Mouse (Mus musculus): ENCODE data around the gene Gm10192. TPM values are rescaled to one million over a fixed set of nuclear protein-coding genes. Genes with fewer than 3 reads are reported as not detected.
"Not testable (repeated sequence)": the region's sequence is repeated elsewhere in the genome, so short reads cannot be mapped to it uniquely, and the experiment has no call there.

Gene Gm10192
- polyA plus RNA-seq (2012; ENCODE audit: insufficient read depth, insufficient read length, low replicate concordance, missing spikeins) = not detected in 2 replicates

DNA sequence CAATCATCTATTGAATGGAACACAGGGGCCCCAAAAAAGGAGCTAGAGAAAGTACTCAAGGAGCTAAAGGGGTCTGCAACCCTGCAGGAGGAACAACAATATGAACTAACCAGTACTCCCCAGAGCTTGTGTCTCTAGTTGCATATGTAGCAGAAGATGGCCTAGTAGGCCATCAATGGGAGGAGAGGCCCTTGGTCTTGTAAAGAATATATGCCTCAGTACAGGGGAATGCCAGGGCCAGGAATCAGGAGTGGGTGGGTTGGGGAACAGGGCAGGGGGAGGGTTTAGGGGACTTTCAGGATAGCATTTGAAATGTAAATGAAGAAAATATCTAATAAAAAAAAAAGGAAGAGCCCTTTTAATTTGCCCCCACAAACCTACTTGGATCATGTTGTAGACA, at the start of gene Gm10192:
Gene Gm10192 (minus strand): TSS at position 101 of the 400 bp plus-strand sequence.
- not testable (repeated sequence) for H3K4me3 ChIP-seq (ENCODE audit: insufficient read depth, low read depth, low read length); H3K27ac ChIP-seq (ENCODE audit: insufficient read depth, low read depth, low read length)

DNA sequence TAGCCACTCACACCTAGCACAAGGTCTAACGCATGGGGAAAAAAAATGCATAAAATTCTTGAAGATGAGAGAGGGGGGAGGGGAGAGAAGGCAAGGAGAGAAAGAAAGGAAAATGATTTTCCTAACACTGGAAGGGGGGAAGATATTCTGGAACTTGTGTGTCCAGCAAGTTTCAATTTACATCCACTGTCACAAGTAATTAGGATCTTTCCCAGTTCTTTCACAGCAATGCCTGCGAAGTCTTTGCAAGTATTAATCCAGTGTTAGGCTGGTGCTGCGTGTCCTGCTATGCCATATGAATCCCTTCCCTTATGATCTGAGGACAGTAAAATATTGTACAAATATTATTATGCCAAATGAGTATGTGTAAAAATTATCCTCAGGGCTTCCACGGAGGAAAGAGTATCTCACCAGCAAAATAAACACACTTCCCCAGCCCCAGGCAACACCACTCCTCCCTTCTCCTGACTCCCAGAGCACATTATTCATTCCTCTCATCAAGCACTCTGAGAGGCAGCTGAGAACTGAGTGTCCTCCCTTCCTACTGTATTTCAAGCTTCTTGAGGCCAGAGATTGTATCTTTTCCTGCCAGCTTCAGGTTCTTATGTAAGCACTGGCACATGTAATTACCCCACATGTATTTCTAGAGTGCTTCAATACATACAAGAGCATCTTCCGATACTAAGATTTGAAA, 47.6 kb upstream of the Gm10192 start:
- TF ChIP-seq POLR2A (IDR thresholded peaks at IDR 0.05; ENCODE audit: insufficient read depth, low read depth, low read length) (no peak), CTCF (IDR thresholded peaks at IDR 0.05; ENCODE audit: insufficient read depth, low read depth, low read length) (no peak)

More for the DNA sequence above, at the start of gene Gm10192:
- not testable (repeated sequence) for H3K4me1 ChIP-seq (ENCODE audit: control insufficient read depth, insufficient read depth, low read length)

GRCm38 (mm10) chr4:97219701-97220100, 36.7 kb upstream of the Gm10192 start:
- no peaks in the 10 kb centered on the region for H3K4me1 ChIP-seq (ENCODE audit: control insufficient read depth, insufficient read depth, low read length)
- TF ChIP-seq CTCF (IDR thresholded peaks at IDR 0.05; ENCODE audit: insufficient read depth, low read depth, low read length) (no peak), POLR2A (IDR thresholded peaks at IDR 0.05; ENCODE audit: insufficient read depth, low read depth, low read length) (no peak)
- 96% methylated on average over 2 of the region's 2 CpGs for WGBS
- no peak overlapping the region for H3K27ac ChIP-seq (ENCODE audit: insufficient read depth, low read depth, low read length)
- no peak overlapping the region for H3K4me3 ChIP-seq (ENCODE audit: insufficient read depth, low read depth, low read length)

More for the DNA sequence above, 47.6 kb upstream of the Gm10192 start:
- no peak overlapping the region for H3K4me3 ChIP-seq (ENCODE audit: insufficient read depth, low read depth, low read length)
- no peak overlapping the region for H3K27ac ChIP-seq (ENCODE audit: insufficient read depth, low read depth, low read length)
- H3K4me1 ChIP-seq (ENCODE audit: control insufficient read depth, insufficient read depth, low read length) = no peaks in the 10 kb centered on the region
- WGBS = 74% methylated on average over 5 of the region's 5 CpGs

- H3K4me3 ChIP-seq (ENCODE audit: insufficient read depth, low read depth, low read length) = no peak overlapping the region
- H3K27ac ChIP-seq (ENCODE audit: insufficient read depth, low read depth, low read length) = no peak overlapping the region
- H3K4me1 ChIP-seq (ENCODE audit: control insufficient read depth, insufficient read depth, low read length) = no peaks in the 10 kb centered on the region
- 88% methylated on average over 1 of the region's 1 CpGs for WGBS
- TF ChIP-seq CTCF (IDR thresholded peaks at IDR 0.05; ENCODE audit: insufficient read depth, low read depth, low read length) (no peak), POLR2A (IDR thresholded peaks at IDR 0.05; ENCODE audit: insufficient read depth, low read depth, low read length) (no peak)
These were observed 34.9 kb upstream of the Gm10192 start for GRCm38 (mm10) chr4:97217906-97218305.

DNA sequence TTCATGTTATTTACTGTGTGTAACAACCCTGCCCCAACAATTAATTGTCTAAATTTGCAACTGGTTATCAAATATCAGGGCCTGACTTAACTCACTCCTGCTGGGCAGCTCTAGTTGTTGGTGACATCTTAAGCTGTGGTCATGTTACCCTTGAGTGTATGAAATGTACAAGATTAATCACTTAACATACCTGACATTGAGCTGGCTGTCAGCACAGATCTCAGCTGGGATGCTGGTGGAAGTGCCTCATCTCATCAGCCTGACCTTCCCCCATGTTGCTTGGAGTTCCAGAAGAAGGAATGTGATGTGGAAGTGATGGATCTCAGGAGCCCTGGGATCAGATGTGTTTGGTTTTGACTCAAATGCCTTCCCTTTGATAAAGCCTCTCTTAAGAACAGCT, 29.5 kb upstream of the Gm10192 start:
- no peak overlapping the region for H3K4me3 ChIP-seq (ENCODE audit: insufficient read depth, low read depth, low read length)
- TF ChIP-seq POLR2A (IDR thresholded peaks at IDR 0.05; ENCODE audit: insufficient read depth, low read depth, low read length) = no peak
- TF ChIP-seq CTCF (IDR thresholded peaks at IDR 0.05; ENCODE audit: insufficient read depth, low read depth, low read length) = no peak
- H3K27ac ChIP-seq (ENCODE audit: insufficient read depth, low read depth, low read length) = no peak overlapping the region
- no peaks in the 10 kb centered on the region for H3K4me1 ChIP-seq (ENCODE audit: control insufficient read depth, insufficient read depth, low read length)

GRCm38 (mm10) chr4:97202986-97203385, 20.0 kb upstream of the Gm10192 start:
- not testable (repeated sequence) for H3K4me3 ChIP-seq (ENCODE audit: insufficient read depth, low read depth, low read length); H3K27ac ChIP-seq (ENCODE audit: insufficient read depth, low read depth, low read length); H3K4me1 ChIP-seq (ENCODE audit: control insufficient read depth, insufficient read depth, low read length)
- WGBS = 71% methylated on average over 2 of the region's 2 CpGs

GRCm38 (mm10) chr4:97193176-97193575, 10.2 kb upstream of the Gm10192 start:
- TF ChIP-seq CTCF (IDR thresholded peaks at IDR 0.05; ENCODE audit: insufficient read depth, low read depth, low read length) = no peak
- TF ChIP-seq POLR2A (IDR thresholded peaks at IDR 0.05; ENCODE audit: insufficient read depth, low read depth, low read length) = no peak
- 47% methylated on average over 4 of the region's 4 CpGs for WGBS
- no peak overlapping the region for H3K27ac ChIP-seq (ENCODE audit: insufficient read depth, low read depth, low read length)
- H3K4me3 ChIP-seq (ENCODE audit: insufficient read depth, low read depth, low read length) = no peak overlapping the region
- H3K4me1 ChIP-seq (ENCODE audit: control insufficient read depth, insufficient read depth, low read length) = no peaks in the 10 kb centered on the region

DNA sequence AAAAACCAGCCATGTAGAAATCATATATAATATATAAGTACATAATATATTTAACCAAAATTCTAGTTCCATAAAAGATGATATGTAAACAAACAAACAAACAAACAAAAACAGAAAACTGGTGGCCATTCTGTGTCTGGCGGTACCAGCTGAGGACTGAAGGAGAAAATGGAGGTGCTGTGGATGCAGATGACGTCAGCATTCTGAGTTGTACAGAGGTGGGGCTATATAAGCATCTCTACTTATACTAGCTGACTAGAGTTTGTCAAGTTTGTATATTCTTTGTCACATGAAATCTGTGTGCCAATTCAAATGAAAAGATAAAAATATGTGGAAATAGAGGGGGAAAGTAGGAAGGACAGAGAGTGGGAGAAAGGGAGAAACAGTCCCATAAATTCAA, 9.6 kb upstream of the Gm10192 start:
- Histone ChIP-seq H3K27ac (ENCODE audit: insufficient read depth, low read depth, low read length) (no peak overlapping the region), H3K4me1 (ENCODE audit: control insufficient read depth, insufficient read depth, low read length) (no peaks in the 10 kb centered on the region), H3K4me3 (ENCODE audit: insufficient read depth, low read depth, low read length) (no peak overlapping the region)
- TF ChIP-seq POLR2A (IDR thresholded peaks at IDR 0.05; ENCODE audit: insufficient read depth, low read depth, low read length) = no peak
- TF ChIP-seq CTCF (IDR thresholded peaks at IDR 0.05; ENCODE audit: insufficient read depth, low read depth, low read length) = no peak
- 75% methylated on average over 2 of the region's 2 CpGs for WGBS

DNA sequence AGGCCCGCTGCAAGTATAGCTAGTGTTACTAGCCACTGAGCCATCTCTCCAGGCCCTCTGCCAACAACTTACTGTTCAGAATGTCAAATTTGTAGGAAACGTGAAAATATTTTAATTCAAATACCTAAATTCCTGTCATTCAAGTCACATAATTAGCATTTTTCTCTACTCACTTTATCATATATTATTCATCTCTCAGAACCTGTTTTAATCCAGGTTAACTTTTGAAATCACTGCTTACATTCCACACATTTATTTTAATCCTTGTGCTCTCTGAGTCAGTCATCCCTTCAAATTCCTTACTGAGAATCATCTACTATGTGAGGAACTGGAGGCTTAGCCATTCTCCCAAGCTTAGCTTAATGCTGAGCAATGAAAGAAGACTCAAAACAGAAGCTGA, 2.6 kb downstream of the Gm10192 start:
- 83% methylated on average over 2 of the region's 2 CpGs for whole genome bisulfite sequencing
- Histone ChIP-seq H3K4me3 (ENCODE audit: insufficient read depth, low read depth, low read length) (no peak overlapping the region), H3K4me1 (ENCODE audit: control insufficient read depth, insufficient read depth, low read length) (no peaks in the 10 kb centered on the region), H3K27ac (ENCODE audit: insufficient read depth, low read depth, low read length) (no peak overlapping the region)
- TF ChIP-seq CTCF (IDR thresholded peaks at IDR 0.05; ENCODE audit: insufficient read depth, low read depth, low read length) (no peak), POLR2A (IDR thresholded peaks at IDR 0.05; ENCODE audit: insufficient read depth, low read depth, low read length) (no peak)

- Histone ChIP-seq H3K27ac (ENCODE audit: insufficient read depth, low read depth, low read length) (no peak overlapping the region), H3K4me1 (ENCODE audit: control insufficient read depth, insufficient read depth, low read length) (no peaks in the 10 kb centered on the region; the same call in 1 of the 2 replicates), H3K4me3 (ENCODE audit: insufficient read depth, low read depth, low read length) (no peak overlapping the region)
- no peak for TF ChIP-seq CTCF (IDR thresholded peaks at IDR 0.05; ENCODE audit: insufficient read depth, low read depth, low read length)
- no peak for TF ChIP-seq POLR2A (IDR thresholded peaks at IDR 0.05; ENCODE audit: insufficient read depth, low read depth, low read length)
- 32% methylated on average over 10 of the region's 10 CpGs for WGBS
These were observed 26.1 kb downstream of the Gm10192 start for GRCm38 (mm10) chr4:97156841-97157345.
